Mouse (Mus musculus) induced T-regulatory cell, adult 2 months (primary cell): ENCODE results near the gene Olfr648.

Experiments
- DNase-seq: peaks from one replicate; pipeline ENCODE4 v3.0.0-alpha.2; 2012; ENCODE audit warnings: low read depth

Olfr648 gene

DNA sequence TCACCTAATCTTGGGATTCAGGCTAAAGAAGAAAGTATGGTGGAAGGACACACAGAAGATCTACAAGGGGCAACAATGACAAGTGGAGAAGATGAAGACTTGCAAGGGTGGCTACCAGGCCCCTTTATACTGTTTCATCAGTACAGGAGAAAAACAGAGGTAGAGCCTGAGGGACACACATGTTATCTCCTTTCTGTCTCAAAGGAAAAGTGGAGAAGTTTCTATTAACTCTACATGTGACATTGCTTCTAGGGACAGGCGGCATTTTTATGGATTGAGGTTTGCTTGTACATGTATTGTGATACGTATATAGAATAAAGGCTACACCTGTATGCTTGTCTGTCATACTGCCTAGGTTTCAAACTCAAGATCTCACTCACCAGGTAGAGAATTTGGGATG, at the start of gene Olfr648:
Gene Olfr648, minus strand, starts transcription at position 101 of the 400 bp plus-strand sequence.
- no peak for DNase-seq

DNA sequence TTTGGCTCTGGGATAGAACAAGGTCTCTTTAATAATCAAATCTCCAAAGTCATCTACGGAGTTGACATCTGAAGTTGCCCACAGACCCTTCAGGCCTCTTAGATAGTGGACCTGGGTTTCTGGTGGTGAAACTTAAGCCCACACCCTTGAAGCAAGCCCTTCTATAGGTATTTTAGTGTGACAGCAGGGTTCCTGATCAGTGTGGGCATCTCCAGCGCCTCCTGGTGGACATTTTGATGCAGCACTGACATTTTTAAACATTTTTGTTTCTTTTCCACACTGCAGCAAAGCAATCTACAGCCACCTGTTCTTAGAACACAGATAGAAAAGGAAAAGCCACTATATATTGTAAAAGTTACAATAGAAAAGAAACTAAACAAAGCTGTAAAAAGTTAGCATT, 48.0 kb upstream of the Olfr648 start:
- DNase-seq: peak; percentile 76

DNA sequence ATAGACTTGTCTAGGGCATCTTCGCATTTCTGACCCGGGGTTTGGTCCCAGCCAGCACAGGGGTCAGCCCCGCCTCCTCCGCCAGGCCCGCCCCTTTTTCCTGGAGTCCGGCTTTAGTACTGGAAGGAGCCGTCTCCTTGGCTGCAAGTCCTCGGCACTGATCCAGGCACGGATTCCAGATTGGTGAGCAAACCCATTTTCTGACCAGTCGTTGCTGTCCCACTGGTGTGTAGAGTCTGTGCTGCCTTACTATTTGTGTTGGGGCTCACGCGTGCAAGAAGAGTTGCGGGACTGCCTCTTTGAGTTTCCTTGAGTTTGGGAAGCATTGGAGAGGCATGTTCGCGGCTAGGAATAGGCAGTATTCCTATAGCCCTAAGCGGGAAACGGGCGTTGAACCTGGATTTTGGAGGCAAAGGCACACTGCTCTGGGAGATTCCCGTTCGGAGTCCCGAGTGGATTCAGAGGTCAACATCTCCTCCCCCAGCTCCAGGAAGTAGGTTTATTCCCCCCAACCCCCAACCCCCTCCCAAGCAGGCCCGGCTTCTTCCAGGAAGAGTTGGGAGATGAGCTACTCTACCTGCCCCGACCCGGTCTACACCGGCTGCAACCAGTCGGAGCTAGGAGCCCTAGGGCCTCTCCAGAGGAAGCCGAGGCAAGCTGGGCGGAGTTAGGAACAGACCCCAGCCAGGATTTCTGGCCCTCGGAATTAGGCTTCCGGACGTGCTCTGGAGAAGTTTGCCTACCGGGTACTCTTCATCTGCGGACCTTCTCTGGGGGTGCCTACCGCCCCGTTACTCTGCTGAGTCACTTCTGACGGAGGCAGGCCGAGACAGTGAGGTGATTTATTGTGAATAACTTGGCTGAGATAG, 35.7 kb upstream of the Olfr648 start, which contains the start of gene Trim6:
Gene Trim6, plus strand, starts transcription at position 93 of the 869 bp plus-strand sequence.
- no peak for DNase-seq

DNA sequence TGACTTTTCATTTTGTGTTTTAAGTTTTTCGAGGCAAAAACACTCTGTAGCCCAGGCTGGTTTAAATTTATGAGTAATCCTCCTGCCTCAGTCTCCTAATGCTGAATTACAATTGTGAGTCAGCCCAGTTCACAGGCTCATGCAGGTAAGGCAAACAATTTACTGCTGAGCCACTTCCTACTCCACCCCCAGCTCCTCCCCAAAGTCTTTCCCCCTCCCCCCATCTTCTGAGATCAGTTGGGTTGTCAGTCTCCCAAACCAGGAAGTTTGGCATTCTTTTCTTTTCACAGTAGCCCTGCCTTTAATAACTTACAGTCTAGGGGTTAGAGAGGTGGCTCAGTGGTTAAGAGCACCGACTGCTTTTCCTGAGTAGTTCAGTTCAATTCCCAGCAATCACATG, 34.7 kb upstream of the Olfr648 start:
- peak; percentile 36 for DNase-seq

DNA sequence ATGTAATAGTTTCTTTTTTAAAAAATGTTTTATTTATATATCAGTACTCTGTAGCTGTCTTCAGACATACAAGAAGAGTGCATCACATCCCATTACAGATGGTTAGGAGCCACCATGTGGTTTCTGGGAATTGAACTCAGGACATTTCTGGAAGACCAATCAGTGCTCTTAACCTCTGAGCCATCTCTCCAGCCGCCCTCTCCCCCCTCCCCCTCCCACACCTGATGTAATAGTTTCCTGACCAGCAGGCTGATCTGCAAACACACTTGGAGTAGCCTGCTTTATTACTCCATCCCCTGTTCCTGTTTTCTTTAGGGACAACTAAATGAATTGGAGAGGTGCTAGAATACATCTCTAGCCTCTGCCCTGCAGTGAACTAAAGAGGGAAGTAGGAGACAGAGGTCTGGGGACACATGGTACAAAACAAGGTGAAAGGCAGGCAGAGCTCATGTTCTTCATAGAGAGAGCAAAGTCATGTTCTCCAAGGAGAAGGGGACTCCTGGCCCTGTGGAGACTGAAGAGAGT, 32.9 kb upstream of the Olfr648 start:
- DNase-seq: no peak

DNA sequence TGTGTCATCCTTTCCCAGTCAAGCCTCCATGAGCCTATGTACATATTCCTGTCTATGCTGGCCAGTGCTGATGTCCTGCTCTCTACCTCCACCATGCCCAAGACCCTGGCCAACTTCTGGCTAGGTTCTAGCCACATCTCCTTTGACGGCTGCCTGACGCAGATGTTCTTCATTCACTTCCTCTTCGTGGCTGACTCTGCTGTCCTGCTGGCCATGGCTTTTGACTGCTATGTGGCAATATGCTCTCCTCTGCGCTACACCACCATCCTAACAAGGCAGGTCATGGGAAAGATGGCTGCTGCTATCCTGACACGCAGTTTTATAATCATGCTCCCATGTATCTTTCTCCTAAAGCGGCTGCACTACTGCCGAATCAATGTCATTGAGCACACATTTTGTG, 23.0 kb upstream of the Olfr648 start:
- no peak for DNase-seq

DNA sequence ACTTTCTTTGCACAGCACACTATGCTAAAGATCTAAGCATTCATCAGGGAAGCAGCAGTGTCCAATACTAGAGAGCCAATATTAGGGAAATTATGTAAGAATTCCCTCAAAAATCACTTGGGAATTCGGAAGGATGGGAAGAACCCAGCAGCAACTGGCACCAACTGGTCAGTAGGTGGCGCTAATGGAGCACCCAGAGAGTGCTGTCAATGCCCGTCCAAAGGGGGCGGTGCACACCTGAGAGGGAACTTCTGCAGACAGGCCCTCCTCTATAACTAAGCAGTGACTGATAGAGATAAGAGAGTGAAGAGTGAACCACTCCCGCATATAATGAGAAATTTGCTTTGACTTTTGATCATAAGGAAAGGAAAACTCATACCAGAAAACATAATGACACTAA, 16.6 kb upstream of the Olfr648 start:
- DNase-seq: peak; percentile 83

DNA sequence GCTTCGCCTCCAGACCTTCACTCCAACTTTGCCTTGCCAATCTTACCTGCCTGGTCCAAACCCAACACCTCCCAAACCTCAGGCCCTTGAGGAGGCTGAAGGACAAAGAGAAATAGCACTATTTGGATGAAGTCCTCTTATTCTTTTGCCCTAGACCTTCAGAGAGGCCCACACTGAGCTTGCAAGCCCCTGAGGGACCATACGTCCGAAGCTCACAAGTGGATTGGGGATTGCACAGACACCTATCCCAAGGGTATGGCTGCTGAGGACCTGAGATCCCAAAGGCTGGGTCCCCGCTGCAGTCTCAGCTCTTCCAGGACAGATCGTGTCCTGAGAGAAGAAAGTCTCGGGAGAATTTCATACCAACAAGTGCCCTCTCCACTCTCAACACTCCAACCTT, 12.7 kb upstream of the Olfr648 start, which contains the start of gene Olfr649:
Gene Olfr649, minus strand, starts transcription at position 101 of the 400 bp plus-strand sequence.
- no peak for DNase-seq

DNA sequence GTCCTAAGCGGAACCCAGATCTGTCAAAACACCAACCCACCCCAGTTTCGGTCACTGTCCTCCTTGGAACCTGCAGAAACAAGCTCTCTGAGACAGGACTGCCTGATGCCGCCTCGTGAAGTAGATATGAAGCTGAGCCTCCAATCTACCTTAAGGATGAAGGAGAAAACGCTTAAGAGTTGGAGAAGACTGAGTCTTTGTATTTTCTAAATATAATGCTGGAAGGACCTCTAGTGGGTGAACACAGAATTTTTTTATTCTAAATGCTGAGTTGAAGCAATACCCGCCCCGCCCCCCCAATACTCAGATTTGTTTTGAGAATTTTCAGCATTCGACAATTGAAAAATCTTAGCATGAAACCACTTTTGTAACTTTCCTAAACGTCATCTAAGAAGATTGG, 8.1 kb upstream of the Olfr648 start:
- DNase-seq: peak; percentile 9

DNA sequence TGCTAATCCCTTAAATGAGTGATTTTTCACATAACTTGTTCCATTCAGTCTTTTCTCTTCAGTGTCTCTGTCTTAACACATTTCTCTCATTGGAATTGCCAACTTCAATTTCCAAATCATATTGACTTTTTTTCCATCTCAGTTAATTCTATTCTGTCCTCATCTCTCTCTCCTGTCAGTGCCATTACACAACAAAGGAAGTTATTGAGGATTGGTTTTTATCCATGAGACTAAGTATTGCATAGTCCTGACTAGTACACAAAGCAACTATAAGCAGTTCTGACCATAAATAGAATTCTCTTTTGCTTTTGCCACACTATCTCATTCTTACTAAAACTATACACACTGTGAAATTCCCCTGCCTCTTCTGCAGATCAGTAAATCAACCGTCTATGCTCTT, 4.1 kb downstream of the Olfr648 start:
- DNase-seq: no peak

DNA sequence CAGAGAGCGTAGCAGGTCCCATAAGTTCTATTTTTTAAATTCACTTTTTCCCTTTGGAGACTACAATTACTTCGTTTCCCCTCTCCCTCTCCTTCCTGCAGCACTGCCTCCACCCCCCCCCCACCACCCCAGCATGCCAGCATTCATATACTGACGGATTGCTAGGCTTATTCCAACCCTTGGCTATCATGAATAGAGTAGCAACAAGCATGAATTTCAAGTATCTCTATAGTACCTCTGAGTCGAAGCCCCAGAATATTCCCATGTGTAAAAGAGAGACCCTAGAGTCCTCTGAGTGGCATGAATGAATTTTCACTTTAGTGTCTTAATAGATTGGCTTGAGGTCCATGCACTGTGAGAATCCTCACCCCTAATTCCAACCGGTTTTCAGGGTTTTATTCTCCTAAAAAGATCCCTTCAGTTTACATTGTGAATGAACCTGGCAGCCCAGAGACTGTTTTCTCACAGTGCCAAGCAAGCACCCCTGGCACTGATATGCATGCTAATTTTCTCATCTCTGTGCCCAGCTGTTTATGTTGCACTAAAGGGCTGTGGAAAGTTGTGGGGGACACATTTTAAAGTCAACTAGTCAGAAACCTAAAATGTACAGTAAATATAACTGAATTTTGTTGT, 4.7 kb downstream of the Olfr648 start:
- no peak for DNase-seq

DNA sequence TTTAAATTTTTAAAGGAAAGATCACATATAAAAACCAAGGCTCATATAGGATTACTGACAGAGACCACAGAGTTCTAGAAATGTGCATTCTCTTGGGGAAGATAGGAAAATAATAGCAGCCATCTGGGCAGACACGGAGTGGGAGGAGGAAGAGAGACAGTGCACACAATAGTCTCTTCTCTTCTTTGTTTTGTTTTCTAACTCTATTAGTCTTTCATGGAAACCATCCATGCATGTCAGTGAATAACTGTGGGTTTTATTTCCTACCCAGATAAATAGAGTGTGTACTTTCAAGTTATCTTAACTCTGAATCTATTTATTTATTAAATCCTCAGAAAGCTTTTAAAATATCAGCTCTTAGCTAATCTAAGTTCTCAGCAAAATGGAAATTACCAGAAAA, 8.1 kb downstream of the Olfr648 start:
- no peak for DNase-seq

DNA sequence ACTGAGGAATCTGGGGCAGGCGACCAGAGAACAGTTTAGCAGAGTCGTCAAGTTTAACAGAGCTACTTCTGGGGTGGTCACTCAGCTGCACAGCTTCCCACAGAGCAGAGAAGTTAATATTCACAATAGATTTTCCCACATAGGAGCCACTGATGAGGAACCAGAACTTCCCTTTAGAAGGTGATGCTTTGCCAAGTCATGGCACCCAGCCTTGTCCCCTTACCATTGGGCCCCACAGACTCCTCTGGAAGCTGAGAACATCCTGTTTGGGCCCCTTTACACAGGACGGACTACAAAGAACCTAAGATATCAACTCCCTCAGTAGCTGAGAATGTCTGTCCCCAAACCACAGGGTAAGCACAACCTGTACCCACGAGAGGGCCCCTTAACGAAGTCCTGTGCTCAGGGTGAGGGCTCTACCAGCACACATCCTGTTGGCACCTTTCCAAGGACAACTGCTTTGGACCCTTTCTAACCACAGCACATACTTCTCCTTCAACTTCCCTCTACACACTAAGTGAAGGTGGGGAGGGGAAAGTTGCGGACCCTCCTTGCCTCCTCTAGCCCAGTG, 13.5 kb downstream of the Olfr648 start:
- no peak for DNase-seq

DNA sequence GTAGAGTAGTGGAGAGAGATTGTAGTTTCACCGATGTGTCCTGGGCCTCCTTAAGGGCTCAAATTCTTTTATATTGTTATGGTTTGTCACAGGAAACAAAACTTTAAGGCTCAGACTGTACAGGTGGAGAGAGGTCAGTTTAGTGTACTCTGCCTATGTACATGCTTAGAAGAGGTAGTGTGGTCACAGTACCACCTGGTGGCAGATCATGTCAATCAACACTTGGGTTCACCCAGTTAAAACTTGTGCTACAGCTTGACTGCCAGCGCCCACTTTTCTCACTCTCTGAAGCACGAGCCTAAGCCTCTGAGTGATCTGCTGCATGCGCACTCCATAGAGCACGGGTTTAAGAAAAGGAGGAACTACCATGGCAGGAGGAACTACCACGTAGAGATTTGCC, 16.1 kb downstream of the Olfr648 start:
- peak; percentile 4 for DNase-seq

DNA sequence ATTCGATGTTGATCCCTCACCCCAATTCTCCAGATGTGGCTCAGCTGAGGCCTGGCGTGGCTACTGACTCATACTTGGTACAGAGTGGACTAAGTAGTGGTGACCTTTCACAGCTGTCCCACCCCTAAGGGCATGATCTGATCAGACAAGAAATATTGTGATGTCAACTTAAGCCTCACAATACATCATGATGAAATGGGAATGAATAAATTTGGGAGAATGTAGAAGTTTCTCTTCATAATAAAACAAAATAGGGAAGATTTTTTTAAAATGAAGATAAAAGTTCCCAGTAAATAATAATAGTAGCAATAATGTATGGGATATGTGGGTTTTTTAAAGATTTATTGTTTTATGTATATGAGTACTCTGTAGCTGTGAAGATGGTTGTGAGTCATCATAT, 32.7 kb downstream of the Olfr648 start, which contains the start of gene Ubqlnl:
Gene Ubqlnl, minus strand, starts transcription at position 101 of the 400 bp plus-strand sequence.
- no peak for DNase-seq

DNA sequence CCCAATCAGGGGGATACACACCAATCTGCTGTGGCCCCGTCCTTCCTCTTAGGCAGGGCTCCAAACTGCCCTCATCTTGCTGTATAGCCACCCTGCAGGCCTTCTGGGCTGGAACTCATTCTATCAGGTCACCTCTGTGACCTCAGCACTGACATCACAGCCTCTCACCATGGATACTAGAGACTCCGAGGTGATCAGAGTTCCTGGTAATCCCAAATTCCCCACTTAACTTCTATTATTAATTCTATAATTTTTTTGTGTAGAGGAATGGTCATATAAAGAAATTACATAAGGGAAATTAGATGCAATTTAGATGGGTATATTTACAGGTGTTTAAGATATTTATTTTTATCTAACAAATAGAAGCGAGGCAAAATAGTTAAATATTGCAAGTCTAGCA, 40.0 kb downstream of the Olfr648 start, which contains the start of gene Ubqln3:
Gene Ubqln3, minus strand, starts transcription at position 101 of the 400 bp plus-strand sequence.
- DNase-seq: no peak

DNA sequence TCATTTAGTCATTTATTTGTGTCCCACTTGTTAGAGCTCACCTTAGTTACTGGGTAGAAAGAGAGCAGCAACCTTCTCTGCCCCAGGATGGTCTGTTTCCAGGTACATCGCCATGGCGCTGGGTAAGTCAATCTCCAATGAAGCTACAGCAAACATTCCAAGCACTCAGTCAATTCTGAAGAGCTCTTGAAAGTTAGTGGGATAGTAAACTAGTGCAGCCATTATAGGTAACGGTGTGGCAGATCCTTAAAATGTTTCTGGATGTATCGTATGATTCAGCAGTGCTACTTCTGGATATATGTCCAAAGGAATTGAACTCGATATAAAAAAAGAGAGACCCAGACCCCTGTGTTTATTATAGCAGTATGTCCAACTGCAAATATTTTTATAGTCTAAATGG, 45.9 kb downstream of the Olfr648 start, which contains the start of gene Olfr643:
Gene Olfr643, minus strand, starts transcription at position 101 of the 400 bp plus-strand sequence.
- DNase-seq: no peak

DNA sequence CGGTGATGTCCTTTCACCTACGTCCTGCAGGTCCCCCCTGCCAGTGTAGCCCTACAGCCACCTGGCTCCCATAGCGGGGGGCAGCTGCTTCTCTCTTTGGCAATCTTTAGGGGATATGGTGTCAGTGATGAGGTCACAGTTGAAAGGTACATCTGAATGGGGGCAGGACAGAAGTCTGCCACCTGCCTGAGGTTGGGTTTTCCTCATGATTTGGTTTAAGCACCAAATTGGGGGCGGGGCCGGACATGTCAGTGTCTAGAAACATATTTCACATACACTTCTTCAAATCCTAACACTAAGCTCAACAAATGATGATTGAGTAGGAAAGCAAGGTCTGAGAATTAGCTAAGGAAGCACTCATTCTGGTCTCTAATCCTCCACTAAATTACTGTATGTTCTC, 53.5 kb downstream of the Olfr648 start, which contains the start of gene Ubqln5:
Gene Ubqln5, minus strand, starts transcription at position 101 of the 400 bp plus-strand sequence.
- DNase-seq: no peak
